Mouse (Mus musculus): ENCODE data around the gene Myom1.
A peak's percentile ranks its signal among the peaks of the same experiment; 100 is the strongest.

Gene Myom1

DNA sequence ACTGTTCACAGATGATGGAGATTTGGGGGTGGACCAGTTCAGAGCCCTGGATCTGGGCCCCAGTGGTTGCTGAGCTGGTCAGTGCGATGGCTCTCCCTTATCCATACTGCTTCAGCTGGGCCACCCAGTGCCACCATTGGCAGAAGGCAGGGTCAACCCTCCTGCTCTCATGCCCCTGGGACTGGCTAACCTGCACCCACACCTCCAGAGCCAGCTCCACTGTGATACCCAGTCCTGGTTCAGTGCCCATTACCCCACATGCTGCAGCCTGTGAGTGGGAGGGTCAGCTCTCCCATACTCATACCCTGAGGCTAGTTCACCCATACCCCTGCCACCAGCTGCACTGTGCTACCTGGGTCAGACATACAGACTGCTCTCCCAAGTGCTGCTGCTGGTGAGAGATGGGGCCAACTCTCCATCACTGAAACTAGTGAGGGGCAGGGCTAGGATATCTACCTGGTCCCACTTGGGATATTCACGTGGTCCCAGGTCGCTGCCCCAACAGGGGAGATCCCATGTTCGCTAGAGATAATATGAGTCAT lies 15.1 kb downstream of the Myom1 start:
- DNase-seq (ENCODE audit: low spot score), result no peak

DNA sequence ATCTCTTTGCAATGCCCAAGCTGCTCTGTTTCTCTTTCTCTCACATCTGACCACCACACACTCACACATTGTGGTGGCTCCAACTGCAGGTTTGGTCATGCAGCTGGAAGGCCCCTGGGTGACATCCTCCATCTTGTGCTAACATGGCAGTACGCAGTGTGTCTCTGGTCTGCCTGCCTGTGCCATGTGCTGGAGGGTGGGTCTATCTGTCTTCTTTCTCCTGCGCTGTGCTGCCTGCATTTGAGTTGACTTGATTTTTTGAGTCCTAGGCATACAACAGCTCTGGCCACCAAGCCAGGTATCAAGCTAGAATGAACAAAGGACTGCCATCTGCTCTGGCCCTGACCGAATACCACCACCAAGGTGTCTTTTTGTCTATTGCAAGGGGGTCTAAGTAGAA lies 15.7 kb downstream of the Myom1 start:
- DNase-seq (ENCODE audit: low spot score), result no peak

DNA sequence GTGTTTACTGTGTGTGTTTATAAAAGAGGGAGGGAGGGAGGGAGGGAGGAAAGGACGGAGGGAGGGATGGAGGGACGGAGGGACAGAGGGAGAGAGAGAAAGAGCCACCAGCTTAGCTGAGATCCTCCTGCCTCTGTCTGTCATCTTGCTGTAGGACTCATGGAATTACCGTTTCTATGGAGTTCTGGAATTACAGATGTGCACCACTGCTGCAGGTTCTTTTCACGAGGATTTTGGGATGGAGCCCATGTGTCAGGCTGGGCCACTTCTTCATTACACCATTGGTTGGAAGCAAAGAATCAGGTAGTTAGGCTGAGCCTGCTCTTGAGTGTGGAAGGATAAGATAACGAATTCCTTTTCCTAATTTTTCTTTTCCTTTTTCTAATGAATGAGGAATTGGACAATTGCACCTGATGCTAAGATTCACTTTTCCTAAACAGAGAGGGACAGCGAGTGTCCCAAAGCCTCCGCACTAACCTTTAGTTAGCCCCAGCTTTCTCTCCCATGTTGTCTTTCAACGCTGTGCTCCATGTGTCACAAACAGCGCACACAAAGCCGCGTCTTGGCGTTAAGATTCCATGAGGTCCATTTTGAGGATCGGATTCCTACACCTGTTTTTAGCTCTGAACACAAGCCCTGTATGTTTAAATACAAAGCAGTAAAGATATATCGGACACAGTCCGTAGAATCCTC lies 16.3 kb downstream of the Myom1 start:
- DNase-seq (ENCODE audit: low spot score), result no peak

DNA sequence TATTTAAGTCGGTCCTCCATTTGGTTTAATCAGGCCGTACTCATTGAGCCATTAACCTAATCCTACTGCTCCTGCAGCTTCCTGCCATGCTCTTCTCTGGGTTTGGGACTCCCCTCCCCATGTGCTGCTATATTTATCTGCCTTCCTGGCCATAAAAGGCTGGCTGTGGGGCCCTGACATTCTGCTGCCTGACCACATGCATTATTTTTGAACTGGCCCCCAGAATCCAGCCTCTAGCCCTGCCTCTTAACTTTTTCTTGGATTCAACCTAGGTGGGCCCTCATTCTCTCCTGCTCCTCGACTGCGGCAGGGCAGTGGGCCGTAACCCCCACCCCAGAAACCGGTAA lies 16.8 kb downstream of the Myom1 start:
- no peak for DNase-seq (ENCODE audit: low spot score)

- DNase-seq (ENCODE audit: low spot score), result no peak
Observed at GRCm38 (mm10) chr17:71019860-71020259, 17.4 kb downstream of the Myom1 start.

DNA sequence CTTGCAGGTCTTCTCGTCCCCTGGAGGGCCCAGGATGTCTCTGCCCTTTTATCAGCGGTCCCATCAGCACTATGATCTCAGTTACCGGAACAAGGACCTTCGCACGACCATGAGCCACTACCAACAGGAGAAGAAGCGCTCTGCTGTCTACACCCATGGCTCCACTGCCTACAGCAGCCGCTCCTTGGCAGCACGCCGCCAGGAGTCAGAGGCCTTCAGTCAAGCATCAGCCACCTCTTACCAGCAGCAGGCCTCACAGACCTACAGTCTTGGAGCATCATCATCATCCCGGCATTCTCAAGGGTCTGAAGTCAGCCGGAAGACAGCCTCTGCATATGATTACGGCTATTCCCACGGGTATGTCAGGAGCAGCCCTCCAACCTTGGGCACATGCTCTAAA lies 20.4 kb downstream of the Myom1 start:
- no peak for DNase-seq (ENCODE audit: low spot score)

DNA sequence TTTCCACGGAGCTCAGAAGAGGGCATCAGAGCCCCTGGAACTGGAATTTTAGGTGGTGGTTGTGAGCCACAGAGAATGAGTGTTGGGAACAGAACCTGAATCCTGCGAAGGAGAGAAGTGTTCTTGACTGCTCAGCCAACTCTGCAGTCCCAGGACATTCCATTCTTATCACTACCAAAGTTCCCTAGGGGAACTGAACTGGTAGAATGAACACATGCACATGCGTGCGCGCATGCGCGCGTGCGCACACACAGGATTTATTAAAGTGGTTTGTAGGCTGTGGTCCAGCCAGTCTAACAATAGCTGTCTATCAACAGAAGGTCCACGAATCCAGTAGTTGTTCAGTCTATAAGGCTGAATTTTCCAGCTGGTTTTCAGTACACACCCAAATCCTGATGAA lies 21.6 kb downstream of the Myom1 start:
- DNase-seq (ENCODE audit: low spot score), result no peak

GRCm38 (mm10) chr17:71025922-71026321 lies 23.5 kb downstream of the Myom1 start:
- DNase-seq (ENCODE audit: low spot score), result no peak

DNA sequence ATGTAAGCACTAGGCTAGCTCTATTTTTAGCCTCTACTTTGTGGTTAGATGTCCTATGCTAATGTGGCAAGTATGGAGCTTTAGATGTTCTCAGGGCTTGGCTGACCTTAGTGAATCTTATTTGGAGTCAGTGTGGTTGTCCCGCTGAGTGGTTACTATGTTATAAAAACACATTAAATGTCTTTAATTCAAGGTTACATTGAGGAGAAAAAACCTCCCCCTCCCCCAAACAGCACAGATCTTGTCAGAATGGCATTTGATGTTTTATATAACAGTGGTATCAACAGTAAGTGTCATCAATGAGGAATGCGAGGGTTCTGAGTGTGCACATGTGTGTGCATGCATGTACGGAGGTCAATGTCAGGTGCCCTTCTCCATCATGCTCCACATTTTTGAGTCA lies 24.8 kb downstream of the Myom1 start:
- DNase-seq (ENCODE audit: low spot score), result no peak

GRCm38 (mm10) chr17:71032719-71033118 lies 30.3 kb downstream of the Myom1 start:
- peak; percentile 10 for DNase-seq (ENCODE audit: low spot score)

DNA sequence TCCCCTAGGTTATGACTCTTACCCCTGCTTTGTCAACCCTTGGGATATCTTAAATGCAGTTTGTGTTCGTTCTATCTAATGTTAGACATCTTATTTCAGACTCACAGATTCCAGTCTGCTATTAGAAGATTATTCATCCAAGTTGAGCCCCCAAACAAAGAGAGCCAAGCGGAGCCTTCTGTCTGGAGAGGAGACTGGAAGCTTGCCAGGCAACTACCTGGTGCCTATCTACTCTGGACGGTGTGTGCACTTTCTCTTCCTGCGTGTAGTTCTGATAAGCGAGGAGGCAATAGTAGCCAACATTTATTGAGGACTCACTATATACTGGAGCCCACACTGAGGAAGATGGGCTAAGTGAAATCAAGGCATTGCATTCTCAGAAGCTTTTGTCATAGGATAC lies 32.0 kb downstream of the Myom1 start:
- DNase-seq (ENCODE audit: low spot score), result no peak

GRCm38 (mm10) chr17:71037188-71037587 lies 34.8 kb downstream of the Myom1 start:
- DNase-seq (ENCODE audit: low spot score), result no peak

GRCm38 (mm10) chr17:71038812-71039211 lies 36.4 kb downstream of the Myom1 start:
- no peak for DNase-seq (ENCODE audit: low spot score)

- DNase-seq (ENCODE audit: low spot score), result no peak
Observed at GRCm38 (mm10) chr17:71039851-71040581, 37.6 kb downstream of the Myom1 start.

DNA sequence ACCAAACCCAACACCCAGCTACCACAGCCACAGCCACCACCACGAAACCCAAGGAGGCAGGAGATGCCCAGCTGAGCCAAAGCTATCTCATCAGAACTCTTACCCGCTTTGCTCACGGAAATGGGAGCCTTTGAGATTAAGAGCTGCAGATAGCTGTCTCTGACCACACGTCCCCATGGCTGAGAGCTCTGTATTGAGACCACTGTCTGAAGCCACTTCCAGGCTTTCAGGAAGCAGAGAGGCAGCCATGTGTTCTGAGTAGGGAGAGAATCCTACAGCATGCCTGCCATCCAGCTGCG lies 38.1 kb downstream of the Myom1 start:
- DNase-seq (ENCODE audit: low spot score), result no peak

GRCm38 (mm10) chr17:71042645-71043044 lies 40.2 kb downstream of the Myom1 start:
- DNase-seq (ENCODE audit: low spot score), result no peak

DNA sequence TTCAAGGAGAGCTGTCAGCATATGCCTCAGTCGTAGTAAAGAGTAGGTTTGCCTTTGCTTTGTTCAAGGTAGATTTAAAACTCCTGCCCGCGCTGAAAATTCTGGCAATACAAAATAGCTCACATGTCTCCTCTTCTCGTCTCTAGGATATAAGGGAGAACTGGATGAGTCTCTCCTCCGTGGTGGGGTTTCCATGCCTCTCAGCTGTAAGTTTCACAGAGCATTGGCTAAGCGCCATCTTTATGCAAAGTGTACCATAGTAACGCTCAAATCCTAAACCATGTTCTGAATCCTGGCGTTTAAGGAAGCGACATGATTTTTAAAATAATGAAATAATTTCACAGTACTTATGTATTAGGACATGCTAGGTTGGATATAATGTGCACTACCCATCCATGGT lies 43.2 kb downstream of the Myom1 start:
- no peak for DNase-seq (ENCODE audit: low spot score)

- DNase-seq (ENCODE audit: low spot score), result no peak
Observed at GRCm38 (mm10) chr17:71046856-71047255, 44.4 kb downstream of the Myom1 start.

GRCm38 (mm10) chr17:71049292-71049691 lies 46.9 kb downstream of the Myom1 start:
- no peak for DNase-seq (ENCODE audit: low spot score)

DNA sequence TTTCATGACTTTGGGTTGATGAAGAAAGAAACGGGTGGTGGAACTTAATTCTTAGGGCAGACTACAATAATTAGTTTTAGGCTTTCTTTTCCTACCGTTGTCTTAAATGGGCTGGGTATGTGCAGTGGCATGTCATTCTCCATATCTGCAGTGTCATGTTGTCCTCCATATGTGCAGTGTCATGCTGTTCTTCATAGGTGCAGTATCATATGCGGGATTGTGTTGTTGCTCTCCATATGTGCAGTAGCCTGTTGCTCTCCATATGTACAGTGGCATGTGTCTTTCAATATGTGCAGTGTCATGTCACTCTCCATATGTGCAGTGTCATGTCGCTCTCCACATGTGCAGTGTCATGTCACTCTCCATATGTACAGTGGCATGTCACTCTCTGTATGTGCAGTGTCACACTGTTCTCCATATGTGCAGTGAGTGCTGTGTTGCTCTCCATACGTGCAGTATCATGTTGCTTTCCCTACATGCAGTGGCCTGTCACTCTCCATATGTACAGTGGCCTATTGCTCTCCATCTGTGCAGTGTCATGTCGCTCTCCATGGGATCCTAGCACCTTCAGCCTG lies 50.8 kb downstream of the Myom1 start:
- no peak for DNase-seq (ENCODE audit: low spot score)

DNA sequence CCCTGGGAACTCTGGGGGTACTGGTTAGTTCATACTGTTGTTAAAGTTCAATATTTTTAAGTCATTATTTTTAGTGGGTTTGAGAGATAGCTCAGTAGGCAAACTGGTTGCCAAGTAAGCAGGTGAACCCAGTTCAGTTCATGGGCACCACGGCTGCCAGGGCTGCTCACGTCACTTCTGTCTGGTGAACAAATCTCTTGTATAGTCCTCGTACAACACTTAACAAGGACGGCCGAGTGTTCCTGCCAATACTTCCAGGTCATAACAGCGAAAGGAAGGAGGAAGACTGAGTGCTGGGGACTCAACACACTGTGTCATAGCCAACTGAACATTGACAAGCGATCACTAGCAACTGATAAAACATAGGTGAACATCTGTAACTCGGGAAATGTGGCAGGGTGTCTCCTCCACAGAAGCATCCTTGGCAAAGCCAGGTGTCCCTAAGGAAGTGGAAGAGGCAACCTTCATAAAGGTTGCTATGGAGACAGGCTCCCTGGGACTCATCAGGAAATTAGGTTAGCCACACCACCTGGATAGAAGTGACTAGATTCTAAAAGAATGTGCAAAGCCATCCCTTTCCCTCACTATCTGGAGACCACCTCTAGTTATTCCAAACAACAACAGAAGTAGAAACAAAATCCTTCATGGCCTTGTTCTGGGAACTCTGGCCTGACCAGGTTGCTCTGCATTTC lies 52.9 kb downstream of the Myom1 start:
- DNase-seq (ENCODE audit: low spot score), result no peak

DNA sequence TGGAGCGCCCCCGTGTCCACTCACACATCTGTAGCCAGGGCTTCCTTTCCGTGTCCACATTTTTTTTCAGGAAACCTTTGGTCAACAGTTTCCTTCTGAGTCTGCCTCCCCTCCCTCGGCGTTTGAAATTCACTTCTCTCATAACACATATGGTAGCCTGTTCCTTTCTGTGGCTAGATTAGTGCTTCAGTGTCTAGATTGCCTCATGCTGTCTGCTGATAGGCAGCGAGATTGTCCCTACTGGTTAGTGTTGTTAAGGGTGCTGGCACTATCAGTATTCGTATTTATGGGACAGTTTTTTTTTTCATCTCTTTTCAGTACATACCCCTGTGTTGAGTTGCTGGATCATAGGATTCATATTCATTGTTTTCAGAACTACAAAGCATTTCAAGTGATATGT lies 54.0 kb downstream of the Myom1 start:
- no peak for DNase-seq (ENCODE audit: low spot score)

- no peak for DNase-seq (ENCODE audit: low spot score)
Observed at GRCm38 (mm10) chr17:71057758-71058157, 55.3 kb downstream of the Myom1 start.
